Mouse (Mus musculus): ENCODE data around the gene Pak1ip1. TPM values are rescaled to one million over a fixed set of nuclear protein-coding genes. Genes with fewer than 3 reads are reported as not detected.
"Not testable (repeated sequence)": the region's sequence is repeated elsewhere in the genome, so short reads cannot be mapped to it uniquely, and the experiment has no call there.

Gene Pak1ip1
- total RNA-seq (2015) (53.8 and 66.7 TPM in 2 replicates), total RNA-seq (2017) (108 and 112 TPM in 2 replicates)

DNA sequence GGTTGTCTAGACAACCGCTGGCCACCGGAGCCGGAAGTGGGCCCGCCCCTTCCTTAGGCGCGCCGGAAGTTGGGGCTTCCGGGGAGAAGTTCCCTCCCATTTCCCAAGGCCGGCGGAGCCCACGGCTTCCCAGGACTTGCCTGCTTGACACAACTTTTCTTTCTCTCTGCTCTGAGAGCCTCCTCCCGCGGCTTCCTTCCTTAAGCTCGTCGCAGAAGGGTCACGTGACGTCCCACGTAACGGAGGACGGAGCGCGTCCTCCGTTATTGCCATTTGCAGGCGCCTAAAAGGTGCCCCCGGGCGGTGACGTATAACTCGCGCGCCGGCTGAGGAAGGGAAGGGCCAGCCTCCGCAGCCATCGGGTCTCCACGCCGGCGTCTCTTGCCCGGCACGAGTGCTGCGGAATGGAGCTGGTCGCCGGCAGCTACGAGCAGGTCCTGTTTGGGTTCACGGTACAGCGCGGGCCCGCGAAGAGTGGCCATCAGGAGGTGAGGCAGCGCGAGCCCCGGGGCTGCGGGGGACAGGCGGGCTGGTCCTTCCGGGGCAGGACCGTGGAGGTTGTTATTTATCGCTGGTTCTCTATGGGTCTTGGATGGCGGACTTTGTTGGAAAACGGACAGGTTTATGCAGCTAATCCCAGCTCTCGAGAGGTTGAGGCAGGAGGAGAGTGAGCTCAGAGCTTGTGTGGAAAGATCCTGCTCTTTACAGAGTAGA, at the start of gene Pak1ip1:
Gene Pak1ip1 (plus strand): TSS at position 98 of the 714 bp plus-strand sequence.
- ATAC-seq (replicated peaks; ENCODE audit: poor library complexity), result peak; percentile 94

DNA sequence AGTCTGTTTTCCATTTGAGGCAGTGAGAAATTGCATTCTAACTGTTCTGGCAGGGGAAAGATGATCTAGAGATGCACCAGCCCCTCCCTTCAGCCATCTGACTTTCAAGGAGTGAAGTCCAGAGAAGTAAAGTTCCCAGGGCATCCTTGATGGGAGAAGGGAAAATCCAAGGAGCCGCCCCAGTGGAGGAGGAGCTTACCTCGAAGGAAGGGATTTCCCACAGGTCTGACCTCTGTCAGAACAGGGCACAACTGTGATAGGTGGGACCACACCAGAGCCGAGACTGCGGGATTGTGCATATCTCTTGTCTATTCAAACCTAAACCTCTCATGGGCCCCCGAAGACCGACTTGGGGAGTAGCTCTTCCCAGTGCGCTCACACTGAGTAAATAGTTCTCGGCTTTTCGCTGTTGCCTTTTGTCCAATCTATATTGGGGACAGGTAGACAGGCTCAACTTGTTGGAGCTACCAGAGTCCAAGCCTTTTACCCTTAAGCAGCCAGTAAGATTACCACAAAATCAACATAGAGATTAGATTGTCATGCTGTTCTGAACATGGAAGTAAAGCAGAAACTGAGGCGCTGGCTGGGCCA, 49.3 kb upstream of the Pak1ip1 start:
- ATAC-seq (replicated peaks; ENCODE audit: poor library complexity), result no peak

- peak; percentile 94 for ATAC-seq (replicated peaks; ENCODE audit: poor library complexity)
Measured at GRCm38 (mm10) chr13:40953231-40953630, 47.6 kb upstream of the Pak1ip1 start.

DNA sequence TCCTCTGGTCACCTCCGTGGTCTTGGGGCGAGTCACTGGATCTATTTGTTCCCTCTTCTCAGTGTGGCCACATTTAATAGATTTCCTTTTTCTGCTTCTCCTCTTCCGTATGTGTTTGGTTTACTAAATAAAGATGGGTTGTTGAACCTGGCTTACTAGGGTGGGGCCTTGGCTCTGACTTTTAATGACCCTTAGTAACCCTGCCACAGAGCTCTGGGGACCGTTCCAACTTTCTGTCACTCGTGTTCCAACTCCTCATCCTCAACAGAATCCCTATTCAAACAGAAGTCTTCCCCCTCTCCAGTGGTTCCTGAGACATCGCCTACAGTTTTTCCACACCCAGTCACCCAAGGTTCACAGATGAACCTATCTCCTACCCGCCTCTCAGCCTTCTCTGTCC, 45.0 kb upstream of the Pak1ip1 start:
- ATAC-seq (replicated peaks; ENCODE audit: poor library complexity), result no peak

GRCm38 (mm10) chr13:40967609-40968008, 33.2 kb upstream of the Pak1ip1 start:
- ATAC-seq (replicated peaks; ENCODE audit: poor library complexity), result no peak

- ATAC-seq (replicated peaks; ENCODE audit: poor library complexity), result peak; percentile 83
Measured at GRCm38 (mm10) chr13:40968564-40968963, 32.3 kb upstream of the Pak1ip1 start.

DNA sequence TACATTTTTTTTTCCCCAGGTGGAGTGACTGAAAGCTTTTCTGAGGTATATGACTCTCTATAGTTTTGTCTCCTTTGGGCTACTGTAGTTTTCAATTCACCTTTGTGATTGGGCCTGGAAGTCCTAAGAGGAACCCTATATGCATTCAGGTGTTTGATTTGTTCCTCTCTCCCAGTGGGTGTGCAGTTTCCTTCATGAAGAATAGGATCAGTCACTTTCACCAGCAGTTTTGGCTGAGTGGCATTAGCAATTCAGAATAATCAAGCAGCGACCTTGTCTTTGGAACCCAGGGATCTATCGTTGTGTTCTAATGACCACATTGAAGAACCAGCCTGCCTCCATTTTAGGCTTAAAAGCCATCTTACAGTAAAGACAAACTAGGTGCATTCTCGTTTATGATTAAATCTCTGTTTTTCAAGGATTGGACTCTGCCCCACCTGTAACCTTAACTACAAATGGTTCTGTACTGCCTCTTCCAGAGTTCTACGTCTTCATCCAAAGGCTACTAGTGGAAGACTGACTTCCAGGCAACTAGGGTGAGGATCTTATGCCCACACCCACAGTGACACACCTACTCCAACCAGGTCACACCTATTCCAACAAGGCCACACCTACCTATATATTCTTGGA, 30.9 kb upstream of the Pak1ip1 start:
- ATAC-seq (replicated peaks; ENCODE audit: poor library complexity), result no peak

DNA sequence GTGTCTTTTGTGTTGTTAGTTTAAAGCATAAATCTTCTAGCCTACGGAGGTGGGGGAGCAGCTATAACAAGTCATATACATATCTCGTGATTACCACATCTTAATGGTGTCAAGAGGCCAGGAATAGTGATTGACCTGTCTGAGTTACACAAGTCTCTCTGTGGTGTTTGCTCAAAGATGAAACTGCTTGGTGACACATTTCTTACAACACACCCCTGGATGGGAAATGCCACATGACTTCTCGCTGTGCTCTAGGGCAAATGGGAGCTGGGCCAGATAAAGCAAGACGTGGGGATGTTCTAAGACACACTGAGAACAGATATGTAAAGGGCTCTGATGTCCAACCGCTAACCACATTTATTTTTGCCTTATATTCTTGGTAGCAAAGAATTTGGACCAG, 29.6 kb upstream of the Pak1ip1 start:
- peak; percentile 85 for ATAC-seq (replicated peaks; ENCODE audit: poor library complexity)

- ATAC-seq (replicated peaks; ENCODE audit: poor library complexity), result no peak
Measured at GRCm38 (mm10) chr13:40971831-40972230, 29.0 kb upstream of the Pak1ip1 start.

DNA sequence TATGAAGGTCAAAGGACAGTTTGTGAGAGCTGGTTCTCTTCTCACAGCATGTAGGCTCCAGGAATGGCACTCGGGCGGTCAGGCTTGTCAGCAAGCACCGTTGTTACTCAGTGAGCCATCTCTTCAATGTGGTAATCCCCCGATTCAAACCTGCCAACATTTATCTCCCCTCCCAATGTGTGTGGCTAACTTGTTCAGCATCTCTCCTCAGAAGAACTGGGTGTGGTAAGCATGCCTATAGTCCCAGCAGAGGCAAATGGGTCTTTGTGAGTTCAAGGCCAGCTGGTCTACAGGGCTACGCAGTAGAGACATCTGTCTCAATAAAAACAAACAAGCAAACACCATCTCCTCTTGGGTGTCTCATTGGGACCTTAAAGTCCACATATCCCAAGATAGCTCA, 27.8 kb upstream of the Pak1ip1 start:
- no peak for ATAC-seq (replicated peaks; ENCODE audit: poor library complexity)

- ATAC-seq (replicated peaks; ENCODE audit: poor library complexity), result peak; percentile 93
Measured at GRCm38 (mm10) chr13:40977609-40978008, 23.2 kb upstream of the Pak1ip1 start.

- peak; percentile 40 for ATAC-seq (replicated peaks; ENCODE audit: poor library complexity)
Measured at GRCm38 (mm10) chr13:40978652-40979051, 22.2 kb upstream of the Pak1ip1 start.

DNA sequence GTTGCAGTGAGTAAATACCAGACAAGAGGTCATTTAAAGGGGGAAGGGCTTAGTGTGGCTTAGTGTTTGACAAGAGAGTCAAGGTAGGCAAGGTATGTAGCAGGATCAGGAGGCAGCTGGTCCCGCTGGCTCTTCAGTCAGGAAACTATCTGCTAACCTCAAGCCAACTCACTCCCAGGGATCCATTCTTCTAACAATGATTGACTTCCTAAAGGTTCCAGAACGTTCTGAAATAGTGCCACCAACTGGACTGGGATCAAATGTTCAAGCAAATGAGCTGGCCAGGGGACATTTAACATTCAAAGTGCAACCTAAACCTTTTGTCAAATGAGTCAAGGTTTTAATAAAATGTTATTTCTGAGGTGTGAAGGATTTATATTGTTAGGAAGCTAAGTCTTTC, 21.5 kb upstream of the Pak1ip1 start:
- no peak for ATAC-seq (replicated peaks; ENCODE audit: poor library complexity)

DNA sequence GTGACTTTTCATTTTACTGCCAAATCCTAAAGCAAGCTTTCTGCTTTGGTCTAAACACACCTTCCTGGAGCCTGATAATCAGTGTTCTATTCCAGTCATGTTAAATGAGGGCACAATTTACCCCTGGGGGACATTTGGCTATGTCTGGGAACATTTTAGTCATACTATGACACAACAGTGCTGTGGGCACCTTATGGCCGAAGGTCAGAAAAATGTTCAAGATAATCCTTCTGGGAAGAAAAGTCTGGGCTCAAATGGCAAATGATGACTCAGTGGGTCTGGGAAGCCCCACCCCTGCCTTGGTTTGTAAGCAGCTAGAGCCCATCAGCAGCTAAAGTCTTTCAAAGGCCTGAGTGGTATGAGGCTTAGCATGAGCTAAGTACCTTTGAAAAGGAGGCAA, 18.1 kb upstream of the Pak1ip1 start:
- ATAC-seq (replicated peaks; ENCODE audit: poor library complexity), result no peak

DNA sequence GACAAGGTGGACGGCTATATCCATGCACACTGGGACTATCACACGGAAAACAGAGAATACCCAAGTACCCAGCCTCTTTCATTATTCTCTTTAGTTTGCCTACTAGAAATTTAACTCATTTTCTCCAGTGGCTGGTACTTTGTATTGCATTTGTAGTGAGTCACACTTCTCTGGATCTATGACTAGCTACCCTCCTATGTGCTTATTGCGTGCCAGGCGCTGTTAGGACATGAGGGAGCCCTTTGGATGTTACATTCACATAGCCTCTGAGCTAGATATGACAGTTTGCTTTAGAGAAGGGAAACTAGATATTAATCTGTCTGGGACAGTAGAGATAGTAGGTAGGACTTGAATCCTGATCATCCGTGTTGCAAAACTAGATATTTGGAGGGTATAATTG, 14.7 kb upstream of the Pak1ip1 start:
- ATAC-seq (replicated peaks; ENCODE audit: poor library complexity), result no peak

DNA sequence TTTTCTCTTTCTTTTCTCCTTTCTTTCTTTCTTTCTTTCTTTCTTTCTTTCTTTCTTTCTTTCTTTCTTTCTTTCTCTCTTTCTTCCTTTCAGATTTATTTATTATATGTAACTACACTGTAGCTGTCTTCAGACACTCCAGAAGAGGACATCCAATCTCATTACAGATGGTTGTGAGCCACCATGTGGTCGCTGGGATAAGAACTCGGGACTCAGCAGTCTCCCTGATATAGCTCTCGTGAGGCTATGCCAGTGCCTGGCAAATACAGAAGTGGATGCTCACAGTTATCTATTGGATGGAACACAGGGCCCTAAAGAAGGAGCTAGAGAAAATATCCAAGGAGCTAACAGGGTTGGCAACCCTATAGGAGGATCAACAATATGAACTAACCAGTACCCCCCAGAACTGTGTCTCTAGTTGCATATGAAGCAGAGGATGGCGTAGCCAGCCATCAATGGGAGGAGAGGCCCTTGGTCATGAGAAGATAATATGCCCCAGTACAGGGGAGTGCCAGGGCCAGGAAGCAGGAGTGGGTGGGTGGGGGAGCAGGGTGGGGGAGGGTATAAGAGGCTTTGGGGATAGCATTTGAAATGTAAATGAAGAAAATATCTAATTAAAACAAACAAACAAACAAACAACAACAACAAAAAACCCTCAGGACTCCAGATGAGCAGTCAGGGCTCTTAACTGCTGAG, 13.1 kb upstream of the Pak1ip1 start:
- not testable (repeated sequence) for ATAC-seq (replicated peaks; ENCODE audit: poor library complexity)

- peak; percentile 50; the same call in 1 of the 2 replicates for ATAC-seq (replicated peaks; ENCODE audit: poor library complexity)
Measured at GRCm38 (mm10) chr13:40988418-40988817, 12.4 kb upstream of the Pak1ip1 start.

- no peak for ATAC-seq (replicated peaks; ENCODE audit: poor library complexity)
Measured at GRCm38 (mm10) chr13:40994487-40995263, 6.1 kb upstream of the Pak1ip1 start.

DNA sequence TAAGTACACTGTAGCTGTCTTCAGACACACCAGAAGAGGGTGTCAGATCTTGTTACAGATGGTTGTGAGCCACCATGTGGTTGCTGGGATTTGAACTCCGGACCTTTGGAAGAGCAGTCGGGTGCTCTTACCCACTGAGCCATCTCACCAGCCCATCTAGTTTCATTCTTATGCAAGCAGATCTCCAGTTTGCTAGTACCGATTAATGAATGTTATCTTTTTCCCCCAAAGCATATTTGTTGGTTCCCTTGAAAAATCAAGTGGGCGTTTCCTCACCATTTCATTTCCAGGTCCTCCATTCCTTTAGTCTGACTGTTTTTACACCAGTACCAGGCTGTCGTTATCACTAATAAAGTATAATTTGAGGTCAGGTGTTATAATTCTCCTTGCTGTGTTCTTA, 2.3 kb upstream of the Pak1ip1 start:
- not testable (repeated sequence) for ATAC-seq (replicated peaks; ENCODE audit: poor library complexity)

DNA sequence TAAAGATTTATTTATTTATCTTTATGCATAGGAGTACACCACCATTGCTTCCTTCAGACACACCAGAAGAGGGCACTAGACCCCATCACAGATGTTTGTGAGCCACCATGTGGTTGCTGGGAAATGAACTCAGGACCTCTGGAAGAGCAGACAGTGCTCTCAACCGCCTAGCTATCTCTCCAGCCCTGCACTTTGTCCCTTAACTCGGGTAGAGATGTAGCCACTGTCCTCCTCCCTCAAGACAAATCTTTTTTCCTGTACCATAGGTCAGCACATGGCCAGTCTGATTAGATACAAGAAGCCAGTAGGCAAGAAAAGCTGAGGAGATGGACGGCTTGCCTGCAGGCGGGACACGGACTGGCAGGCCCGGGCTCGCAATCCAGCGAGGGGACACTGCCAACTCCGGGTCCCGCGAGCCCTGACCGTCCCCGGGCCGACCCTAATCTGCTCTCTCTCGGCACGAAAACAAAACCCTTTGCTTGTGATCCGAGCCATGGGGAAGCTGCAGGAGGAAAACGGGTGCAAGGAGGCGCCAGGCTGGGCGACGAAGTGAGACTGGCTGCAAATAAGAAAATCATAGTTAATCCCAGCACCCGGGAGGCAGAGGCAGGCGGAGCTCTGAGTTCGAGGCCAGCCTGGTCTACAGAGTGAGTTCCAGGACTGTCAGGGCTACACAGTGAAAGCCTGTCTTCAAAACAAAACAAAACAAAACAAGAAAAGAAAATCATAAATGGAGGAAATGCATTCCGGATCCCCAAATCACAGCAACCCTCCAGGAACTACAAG, 490 bp upstream of the Pak1ip1 start:
- ATAC-seq (replicated peaks; ENCODE audit: poor library complexity), result peak; percentile 9; the same call in 1 of the 2 replicates
